In genomic region chr1:184853339-184853738, GRCm38 (mm10) we compare ENCODE assay signal across 8 mouse cellular contexts. TPM values are rescaled to one million over a fixed set of nuclear protein-coding genes. Genes with fewer than 3 reads are reported as not detected.
DNase-seq lines count a peak whose midpoint lies in the region; ATAC-seq and TF ChIP-seq lines count a peak whose summit lies in the region.

No protein-coding gene starts in this region.

- no peaks in the 10 kb centered on the region for H3K36me3 ChIP-seq in intestine, postnatal 0 days (ENCODE audit: control insufficient read depth, insufficient read depth)
- no peaks in the 10 kb centered on the region for H3K36me3 ChIP-seq in limb, embryonic 13.5 days
- H3K36me3 ChIP-seq in midbrain, embryonic 16.5 days (ENCODE audit: control insufficient read depth, insufficient read depth, low read length): no peaks in the 10 kb centered on the region

- WGBS in intestine, postnatal 0 days: 30% methylated on average over 5 of the region's 5 CpGs
- WGBS in limb, embryonic 13.5 days: 20% methylated on average over 5 of the region's 5 CpGs
- WGBS in midbrain, embryonic 16.5 days: 37% methylated on average over 5 of the region's 5 CpGs

- no peaks in the 10 kb centered on the region for H3K27me3 ChIP-seq in intestine, postnatal 0 days (replicated peaks; ENCODE audit: control insufficient read depth, insufficient read depth, low read length)
- peaks cover 34% of the 10 kb centered on the region for H3K27me3 ChIP-seq in limb, embryonic 13.5 days
- H3K27me3 ChIP-seq in midbrain, embryonic 16.5 days (ENCODE audit: control insufficient read depth, insufficient read depth, low read depth, low read length): peaks cover 4% of the 10 kb centered on the region

- no peaks in the 10 kb centered on the region for H3K9me3 ChIP-seq in intestine, postnatal 0 days (ENCODE audit: control insufficient read depth)
- no peaks in the 10 kb centered on the region for H3K9me3 ChIP-seq in limb, embryonic 13.5 days
- H3K9me3 ChIP-seq in midbrain, embryonic 16.5 days (replicated peaks; ENCODE audit: control insufficient read depth, low read length, poor library complexity, severe bottlenecking): no peaks in the 10 kb centered on the region

- TF ChIP-seq CTCF in intestine, postnatal 0 days (IDR thresholded peaks at IDR 0.05; ENCODE audit: low read depth): peak; percentile 95

- no peak overlapping the region for H3K4me3 ChIP-seq in intestine, postnatal 0 days (ENCODE audit: low read depth, low read length)
- no peak overlapping the region for H3K4me3 ChIP-seq in limb, embryonic 13.5 days
- H3K4me3 ChIP-seq in midbrain, embryonic 16.5 days (ENCODE audit: low read depth, low read length): no peak overlapping the region

- no peak overlapping the region for H3K9ac ChIP-seq in intestine, postnatal 0 days (ENCODE audit: low read depth, low read length)
- H3K9ac ChIP-seq in limb, embryonic 13.5 days: peak overlapping the region; percentile 39; the same call in 1 of the 2 replicates
- H3K9ac ChIP-seq in midbrain, embryonic 16.5 days (ENCODE audit: low read depth, low read length): no peak overlapping the region

- H3K4me2 ChIP-seq in intestine, postnatal 0 days (replicated peaks; ENCODE audit: low read depth): peak overlapping the region; percentile 49
- H3K4me2 ChIP-seq in limb, embryonic 13.5 days (replicated peaks): peak overlapping the region; percentile 43
- H3K4me2 ChIP-seq in midbrain, embryonic 16.5 days (ENCODE audit: low read length): 0 out of 2 replicates have a peak overlapping the region, but pooled peaks have one; percentile 13

- peak; percentile 77 for ATAC-seq in granulocyte monocyte progenitor cell, adult 5-6 weeks (replicated peaks; ENCODE audit: poor library complexity, severe bottlenecking)
- ATAC-seq in intestine, postnatal 0 days: peak; percentile 39; the same call in 1 of the 2 replicates
- ATAC-seq in limb, embryonic 13.5 days (ENCODE audit: low FRiP score, low read depth): no peak
- no peak for ATAC-seq in midbrain, embryonic 16.5 days

- peak overlapping the region; percentile 82 for H3K27ac ChIP-seq in intestine, postnatal 0 days (ENCODE audit: low read depth, low read length)
- no peak overlapping the region for H3K27ac ChIP-seq in limb, embryonic 13.5 days
- H3K27ac ChIP-seq in midbrain, embryonic 16.5 days (ENCODE audit: low read length): no peak overlapping the region

- H3K4me1 ChIP-seq in intestine, postnatal 0 days (replicated peaks; ENCODE audit: control insufficient read depth, insufficient read depth, low read length): no peaks in the 10 kb centered on the region
- H3K4me1 ChIP-seq in limb, embryonic 13.5 days: peaks cover 12% of the 10 kb centered on the region
- peaks cover 5% of the 10 kb centered on the region; the same call in 1 of the 2 replicates for H3K4me1 ChIP-seq in midbrain, embryonic 16.5 days (ENCODE audit: control insufficient read depth, insufficient read depth, low read length)

- peak; percentile 70 for DNase-seq in 3T3-L1 (ENCODE audit: low read depth, low spot score)
- peak; percentile 80 to 91 for DNase-seq in adrenal gland, adult (ENCODE audit: inconsistent age in 2 of 2, low spot score in 1 of 2)
- DNase-seq in embryo, embryonic 9.5 days (ENCODE audit: extremely low spot score): peak; percentile 54
- peak; percentile 82 for DNase-seq in testis, postnatal 10 days (ENCODE audit: low spot score)

RNA-seq across cellular contexts. Expression of gene Marc2, which starts 7.1 kb away (rescaled TPM):
- total RNA-seq in granulocyte monocyte progenitor cell, adult 5-6 weeks (2014; fragmentation: Nextera tagmentation): 188 and 207 TPM in 2 replicates
- 65.2 and 82.6 TPM in 2 replicates for total RNA-seq in granulocyte monocyte progenitor cell, adult 5-6 weeks (2017)
- 555 and 620 TPM in 2 replicates for polyA plus RNA-seq in intestine, postnatal 0 days (2015; fragmentation: Nextera tagmentation; extraction: Ambion mirVana)
- 167 and 203 TPM in 2 replicates for polyA plus RNA-seq in limb, embryonic 13.5 days (2015; fragmentation: Nextera tagmentation; extraction: Ambion mirVana)
- 97.6 and 97.7 TPM in 2 replicates for polyA plus RNA-seq in midbrain, embryonic 16.5 days (2015; fragmentation: Nextera tagmentation; extraction: Ambion mirVana)

RNA-seq across cellular contexts. Expression of gene C130074G19Rik, which starts 29.7 kb away (rescaled TPM):
- not detected in 2 replicates for total RNA-seq in granulocyte monocyte progenitor cell, adult 5-6 weeks (2014; fragmentation: Nextera tagmentation)
- 0.13 TPM in 1 of 2 replicates, not detected in the other for total RNA-seq in granulocyte monocyte progenitor cell, adult 5-6 weeks (2017)
- polyA plus RNA-seq in intestine, postnatal 0 days (2015; fragmentation: Nextera tagmentation; extraction: Ambion mirVana): 6.3 and 6.4 TPM in 2 replicates
- 1.1 and 1.6 TPM in 2 replicates for polyA plus RNA-seq in limb, embryonic 13.5 days (2015; fragmentation: Nextera tagmentation; extraction: Ambion mirVana)
- 0.83 and 0.87 TPM in 2 replicates for polyA plus RNA-seq in midbrain, embryonic 16.5 days (2015; fragmentation: Nextera tagmentation; extraction: Ambion mirVana)

RNA-seq across cellular contexts. Expression of gene Marc1, which starts 42.2 kb away (rescaled TPM):
- not detected in 2 replicates for total RNA-seq in granulocyte monocyte progenitor cell, adult 5-6 weeks (2014; fragmentation: Nextera tagmentation)
- total RNA-seq in granulocyte monocyte progenitor cell, adult 5-6 weeks (2017): 0.26 TPM in 1 of 2 replicates, not detected in the other
- 1.5 and 1.6 TPM in 2 replicates for polyA plus RNA-seq in intestine, postnatal 0 days (2015; fragmentation: Nextera tagmentation; extraction: Ambion mirVana)
- polyA plus RNA-seq in limb, embryonic 13.5 days (2015; fragmentation: Nextera tagmentation; extraction: Ambion mirVana): 0.11 and 0.14 TPM in 2 replicates
- polyA plus RNA-seq in midbrain, embryonic 16.5 days (2015; fragmentation: Nextera tagmentation; extraction: Ambion mirVana): 0.15 TPM in 2 replicates

Comparison
In these comparisons a context has a peak if more than half of its experiments do, and no peak if none do; other contexts are left out.
1. ATAC-seq: peak in granulocyte monocyte progenitor cell, adult 5-6 weeks (single experiment) and intestine, postnatal 0 days (single experiment); none in limb, embryonic 13.5 days (single experiment) and midbrain, embryonic 16.5 days (single experiment).
2. Peak in every context shown above with its lines, with median percentiles within 50 percentile points of each other: DNase-seq and H3K4me2 ChIP-seq.